Mouse (Mus musculus) cerebellum, postnatal 14 days (tissue): ENCODE data around the gene Foxl2.

Experiments used
- DNase-seq, 2 experiments: peaks; one replicate each; pipeline ENCODE4 v3.0.0; 2021; ENCODE audit warnings: mixed read lengths in 2 of 2

Gene Foxl2

DNA sequence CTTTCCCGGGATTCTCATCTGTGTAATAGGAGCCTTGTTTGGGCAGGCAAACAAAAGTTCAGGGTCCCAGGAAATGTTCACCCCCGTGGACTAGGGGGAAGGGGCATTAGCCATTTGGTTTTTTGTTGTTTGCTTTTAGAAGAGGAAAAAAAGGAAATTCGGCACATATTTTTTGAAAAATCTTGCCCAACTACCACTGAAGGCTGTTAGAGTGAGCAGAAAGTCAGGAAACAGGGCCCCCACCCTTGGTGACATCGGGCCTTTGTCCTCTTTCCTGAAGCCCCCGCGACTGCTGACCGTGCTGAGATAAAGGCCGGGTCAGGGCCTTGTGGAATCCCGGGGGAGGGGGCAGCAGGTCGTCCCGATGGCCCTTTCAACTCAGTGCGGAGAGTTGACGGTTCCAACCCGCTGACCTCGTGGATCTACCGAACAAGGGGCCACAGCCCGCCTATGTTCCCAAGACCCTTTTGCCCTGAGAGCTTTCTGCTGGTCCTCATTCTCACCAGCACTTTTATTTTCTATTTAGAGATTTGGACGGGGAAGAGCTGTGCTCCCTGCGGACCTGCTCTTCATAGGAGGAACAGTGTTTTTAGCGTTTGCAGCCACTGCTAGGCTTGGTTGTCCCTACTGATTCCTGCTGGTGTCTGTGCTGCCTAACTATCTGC, 7.5 kb downstream of the Foxl2 start:
- no peak for DNase-seq

DNA sequence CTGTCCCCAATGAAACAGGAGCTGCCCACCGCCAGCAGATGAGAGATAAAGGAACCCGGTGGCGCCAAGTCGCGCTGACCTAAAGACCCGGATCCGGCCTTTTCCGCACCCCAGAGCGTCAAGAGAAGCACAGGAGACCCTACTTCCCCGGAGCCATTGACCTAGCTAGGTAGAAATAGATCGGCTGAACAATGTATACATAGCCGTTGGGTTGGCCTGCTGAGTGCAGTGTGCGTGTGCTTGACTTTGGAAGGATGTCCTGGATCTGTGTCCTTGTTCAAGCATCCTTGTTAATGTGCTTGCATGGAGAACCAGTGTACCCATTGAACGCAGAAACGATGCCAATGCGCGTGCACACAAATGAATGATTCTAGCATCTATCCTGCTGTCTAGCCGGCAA, 8.6 kb downstream of the Foxl2 start:
- DNase-seq = no peak

DNA sequence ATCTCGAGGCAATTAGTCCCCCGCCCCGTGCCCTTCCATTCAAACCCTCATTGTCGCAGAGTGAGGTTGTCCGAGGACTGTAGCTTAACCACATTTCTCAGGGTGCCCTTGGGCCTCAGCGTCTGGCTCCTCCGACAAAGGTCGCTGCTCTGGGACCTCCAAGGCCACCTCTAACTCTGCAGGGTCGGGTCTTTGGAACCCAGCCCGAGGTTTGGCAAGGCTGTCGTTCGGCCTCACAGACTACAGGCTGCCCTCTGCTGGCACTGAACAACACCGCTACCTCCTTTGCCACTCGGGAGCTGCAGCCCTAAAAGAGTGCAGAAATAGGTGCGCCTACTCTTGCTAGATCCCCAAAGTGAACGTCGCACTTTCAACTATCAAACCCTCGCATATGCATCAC, 10.0 kb downstream of the Foxl2 start:
- DNase-seq = peak; percentile 72 to 82

DNA sequence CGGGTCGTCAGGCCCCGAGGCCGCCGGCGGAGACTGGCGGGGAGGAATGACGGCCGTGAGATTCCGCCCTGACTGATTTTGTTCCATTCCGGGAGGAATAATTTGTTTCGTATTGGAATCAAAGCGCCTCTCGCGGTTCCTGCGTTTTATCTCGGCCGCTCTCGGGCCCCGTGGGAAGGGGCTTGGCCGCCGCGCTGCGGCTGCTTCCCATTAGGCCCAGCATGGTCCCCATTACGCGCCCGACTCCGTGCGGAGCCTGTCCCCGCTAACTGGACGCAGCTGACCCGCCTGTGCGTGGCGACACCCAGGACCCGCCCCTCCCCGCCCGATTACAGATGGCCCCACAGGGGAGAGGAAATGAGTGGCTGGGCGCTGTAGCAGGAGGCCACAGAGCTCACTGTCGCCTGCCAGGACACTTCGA, 18.0 kb downstream of the Foxl2 start:
- DNase-seq = no peak

DNA sequence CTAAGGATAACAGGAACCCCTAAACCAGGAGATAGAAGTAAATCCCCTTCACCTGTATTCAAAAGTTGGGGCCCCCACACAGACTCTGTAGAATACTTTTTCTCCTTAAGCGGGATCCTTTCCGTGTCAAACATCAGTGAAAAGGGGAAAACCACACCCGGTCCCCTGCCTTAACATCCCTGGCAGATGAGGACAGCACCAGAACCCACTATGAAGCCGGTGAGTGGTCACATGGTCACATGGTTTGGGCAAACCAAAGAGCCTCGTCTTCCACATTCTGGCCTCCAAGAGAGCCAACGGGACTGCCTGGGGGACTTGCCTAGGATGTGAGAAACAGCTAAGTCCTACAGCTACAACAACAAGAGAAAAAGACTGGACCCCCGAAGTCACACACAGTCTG, 18.5 kb downstream of the Foxl2 start:
- DNase-seq = no peak

DNA sequence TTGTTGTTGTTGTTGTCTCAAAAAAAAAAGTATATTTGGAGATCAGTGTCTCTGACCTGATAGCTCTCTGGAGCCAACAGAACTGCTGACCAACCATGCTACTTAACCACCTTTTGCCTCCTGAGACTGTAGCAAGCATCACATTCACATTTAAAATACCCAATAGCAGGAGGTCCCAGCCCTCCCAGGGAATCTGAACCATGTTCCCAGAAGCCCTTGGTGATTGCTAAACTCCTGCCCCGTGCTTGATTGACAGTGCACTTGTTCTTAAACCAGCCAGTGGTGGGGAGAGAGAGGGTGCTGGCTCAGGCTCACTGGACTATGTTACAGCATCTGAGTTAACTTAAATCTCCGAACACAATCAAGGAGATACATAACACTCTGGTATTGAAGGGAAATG, 19.8 kb downstream of the Foxl2 start:
- no peak for DNase-seq

DNA sequence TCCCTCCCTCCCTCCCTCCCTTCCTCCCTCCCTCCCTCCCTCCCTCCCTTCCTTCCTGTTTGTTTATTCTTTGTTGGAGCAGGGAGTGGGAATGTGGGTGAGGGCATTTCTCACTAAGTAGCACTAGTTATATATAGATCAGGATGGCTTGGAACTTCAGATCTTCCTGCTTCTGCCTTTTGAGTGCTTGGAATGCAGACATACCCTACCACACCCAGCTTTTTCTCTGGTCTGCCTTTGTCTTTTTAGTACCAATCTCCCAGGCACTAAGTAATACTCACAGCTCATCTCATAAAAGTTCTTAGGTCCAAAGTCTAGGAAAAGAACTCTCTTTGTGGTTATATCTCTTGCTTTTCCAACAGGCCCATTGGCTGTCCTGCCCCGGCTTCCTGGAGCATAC, 21.0 kb downstream of the Foxl2 start:
- DNase-seq = no peak

DNA sequence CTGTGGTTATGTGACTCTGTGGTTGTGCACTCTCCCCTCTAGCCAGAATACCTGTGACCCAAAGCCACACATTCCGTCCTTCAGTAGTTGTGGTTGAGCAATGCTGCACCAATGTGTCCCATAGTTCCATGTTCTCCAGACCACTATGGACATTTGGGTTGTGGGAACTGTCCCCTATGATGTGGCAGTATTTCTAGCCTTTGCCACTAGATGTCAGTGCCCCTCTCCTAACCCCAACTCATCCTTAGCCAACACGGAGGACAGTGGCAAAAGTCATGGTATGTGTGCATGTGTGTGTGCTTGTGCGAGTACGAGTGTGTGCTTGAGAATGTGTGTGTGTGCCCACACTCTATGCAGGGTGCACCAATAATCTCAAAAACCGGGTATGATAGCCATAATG, 21.4 kb downstream of the Foxl2 start:
- DNase-seq = no peak

DNA sequence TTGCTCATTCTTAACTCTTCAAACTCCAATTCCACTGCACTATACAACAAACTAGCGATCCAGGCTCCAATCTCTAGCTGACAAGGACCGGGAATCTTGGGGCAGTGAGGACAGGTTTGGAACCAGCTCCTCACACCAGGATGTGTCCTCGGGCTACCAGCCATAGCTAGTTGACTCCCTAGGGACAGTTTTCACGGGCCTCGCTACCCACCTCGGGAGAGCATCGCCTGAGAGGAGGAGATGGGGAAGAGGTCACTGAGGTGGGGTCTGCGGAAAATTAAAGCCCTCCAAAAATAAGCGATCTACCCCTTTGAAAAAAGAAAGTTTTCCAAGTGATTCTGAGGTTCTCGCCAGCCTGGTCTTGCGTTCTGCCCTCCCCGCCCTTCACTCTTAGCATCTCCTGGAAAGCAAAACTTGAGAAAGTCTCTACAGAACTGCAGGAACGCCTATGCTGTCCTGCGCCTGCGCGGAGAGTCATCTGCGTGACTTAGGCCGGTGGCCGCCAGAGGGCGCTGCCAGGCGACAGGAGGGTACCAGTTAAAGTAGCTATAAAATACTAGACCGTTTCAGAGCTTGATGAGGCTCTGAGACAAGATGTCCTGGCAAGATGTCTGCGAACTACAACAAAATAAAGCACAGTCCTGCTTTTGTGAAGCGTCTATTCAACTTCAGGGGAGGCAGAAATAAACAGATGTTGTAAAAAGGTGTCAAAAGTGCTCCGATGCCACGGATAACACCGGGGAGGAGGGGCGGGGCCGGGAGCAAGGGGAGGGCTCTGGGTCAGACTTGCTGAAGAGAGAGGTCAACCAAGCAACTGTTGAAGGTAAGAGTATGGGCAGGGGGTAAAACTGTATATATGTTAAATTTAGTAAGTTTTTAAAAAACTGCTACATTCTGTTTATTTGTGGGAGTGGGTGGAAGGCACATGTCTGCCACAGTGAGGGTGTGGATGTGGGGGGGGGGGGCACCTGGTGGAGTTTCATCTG, 24.6 kb downstream of the Foxl2 start:
- peak; percentile 95 to 96 for DNase-seq

DNA sequence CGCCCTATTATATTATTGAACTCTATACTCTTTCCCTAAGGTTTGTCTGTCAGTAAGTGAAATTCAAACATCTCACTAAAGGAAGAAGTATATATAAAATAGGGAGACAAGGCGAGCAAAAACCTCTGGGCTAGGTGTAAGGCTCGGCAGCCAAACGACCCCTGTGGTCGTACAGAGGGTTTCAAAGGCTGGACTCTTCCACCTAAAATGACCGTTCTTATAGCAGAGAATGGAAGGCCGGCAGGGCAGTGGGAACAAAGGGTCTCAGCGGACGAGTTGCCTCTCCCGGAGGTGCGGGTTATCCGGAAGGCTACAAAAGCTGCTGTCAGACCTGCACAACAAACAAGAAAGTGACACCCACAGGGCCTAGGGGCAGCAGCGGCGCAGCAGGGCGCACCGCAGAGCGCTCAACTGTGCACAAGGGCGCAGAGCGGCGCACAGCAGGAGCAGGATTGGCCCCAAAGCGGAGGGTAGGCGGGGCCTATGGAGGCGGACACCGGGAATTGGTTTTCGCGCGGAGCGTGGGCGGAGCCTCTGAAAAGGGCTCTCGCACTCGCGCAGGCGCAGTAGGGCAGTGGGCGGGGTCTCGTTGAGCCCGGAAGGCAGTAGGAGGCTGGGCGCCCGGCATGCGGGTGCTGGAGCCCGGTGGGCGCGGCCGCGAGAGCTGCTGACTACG, 30.9 kb downstream of the Foxl2 start, which contains the start of gene Faim:
TSS of gene Faim (plus strand) at position 574 of the 676 bp plus-strand sequence.
- DNase-seq = peak; percentile 100

DNA sequence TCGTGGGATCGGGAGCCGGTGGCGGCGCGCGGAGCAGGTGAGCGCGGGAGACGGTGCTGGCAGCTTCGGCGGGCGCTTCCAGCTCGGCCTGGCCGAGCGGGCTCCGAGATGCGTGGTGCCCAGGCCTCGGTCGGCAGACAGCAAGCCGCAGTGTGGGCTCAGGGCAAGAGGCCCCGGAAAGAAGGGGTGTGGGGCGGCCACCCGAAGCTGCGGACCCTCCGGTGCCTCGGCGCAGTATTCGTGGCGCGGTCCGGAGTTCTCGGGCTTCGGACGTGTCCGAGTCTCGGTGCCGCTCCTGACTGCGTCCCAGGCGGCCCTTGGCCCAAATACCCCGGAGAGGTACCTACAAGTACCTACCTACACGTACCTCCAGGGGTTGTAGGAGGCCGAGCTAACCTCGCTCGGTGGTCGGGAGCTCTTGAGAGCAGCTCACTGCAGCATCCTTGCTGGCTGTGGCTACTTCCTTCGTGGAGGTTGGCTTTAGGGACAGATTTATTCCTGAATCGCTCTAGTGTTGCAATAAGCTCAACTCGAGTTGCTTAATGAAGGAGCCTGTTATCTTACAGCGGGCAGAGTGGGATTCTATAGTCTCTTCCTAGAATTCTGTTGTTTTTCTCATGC, 31.5 kb downstream of the Foxl2 start:
- no peak for DNase-seq

DNA sequence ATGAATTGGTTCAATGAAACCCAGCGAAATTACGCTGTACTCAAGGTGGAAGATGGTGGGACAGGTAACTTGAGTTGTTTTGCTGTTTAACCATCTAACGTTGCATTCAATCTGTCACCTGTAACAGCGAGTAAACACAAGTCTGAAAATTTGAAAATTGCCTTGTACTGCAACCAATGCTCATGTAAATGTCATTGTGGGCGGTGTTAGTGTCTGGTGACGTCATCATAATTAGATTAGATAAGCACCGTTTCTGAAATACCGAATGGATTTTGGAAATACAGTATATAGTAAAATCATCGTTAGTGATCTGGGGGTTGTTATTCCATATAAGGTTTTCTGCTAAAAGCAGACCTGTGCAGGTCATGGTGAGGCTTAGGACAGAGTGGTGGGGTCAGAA, 32.0 kb downstream of the Foxl2 start:
- DNase-seq = no peak

DNA sequence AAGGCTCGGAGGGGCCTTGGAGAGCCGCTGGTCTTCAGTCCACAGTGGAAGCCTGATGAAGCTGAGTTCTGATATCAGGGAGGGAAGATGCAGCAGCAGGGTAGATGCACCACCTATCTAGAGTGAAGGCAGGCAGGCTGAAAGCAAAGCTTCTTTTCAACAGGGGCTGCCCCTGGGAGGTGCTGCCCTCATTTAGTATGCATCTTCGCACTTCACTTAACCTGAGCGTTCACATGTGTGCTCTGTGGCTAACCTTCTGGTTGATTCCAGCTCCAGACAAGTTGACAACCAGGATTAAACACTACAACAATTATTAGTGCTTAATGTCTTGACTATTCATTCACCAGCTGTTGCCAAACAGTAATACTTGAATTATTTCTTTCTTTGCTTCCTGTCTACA, 39.0 kb downstream of the Foxl2 start:
- no peak for DNase-seq

DNA sequence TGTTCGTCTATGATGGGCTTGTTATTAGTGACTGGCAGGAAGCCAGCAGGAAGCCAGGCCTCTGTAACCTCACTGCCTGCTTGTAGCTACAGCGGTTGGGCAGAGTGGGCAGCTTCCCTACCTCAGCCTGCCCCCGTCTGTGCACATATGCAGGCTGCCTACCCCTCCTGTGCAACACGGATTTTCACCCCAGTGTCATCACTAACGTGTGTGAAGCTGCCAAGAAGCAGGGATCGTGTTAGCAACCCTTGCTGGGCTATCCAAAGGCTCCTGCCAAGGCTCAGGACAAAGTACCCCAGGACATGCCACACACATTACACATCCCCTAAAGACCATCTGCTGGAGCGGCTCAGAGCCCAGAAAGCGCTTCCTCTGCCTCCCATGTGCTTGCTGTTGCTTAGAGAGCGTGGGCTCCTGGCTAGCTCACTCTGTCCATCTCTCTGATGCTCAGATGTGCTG, 44.8 kb downstream of the Foxl2 start:
- peak; percentile 77 to 86 for DNase-seq

DNA sequence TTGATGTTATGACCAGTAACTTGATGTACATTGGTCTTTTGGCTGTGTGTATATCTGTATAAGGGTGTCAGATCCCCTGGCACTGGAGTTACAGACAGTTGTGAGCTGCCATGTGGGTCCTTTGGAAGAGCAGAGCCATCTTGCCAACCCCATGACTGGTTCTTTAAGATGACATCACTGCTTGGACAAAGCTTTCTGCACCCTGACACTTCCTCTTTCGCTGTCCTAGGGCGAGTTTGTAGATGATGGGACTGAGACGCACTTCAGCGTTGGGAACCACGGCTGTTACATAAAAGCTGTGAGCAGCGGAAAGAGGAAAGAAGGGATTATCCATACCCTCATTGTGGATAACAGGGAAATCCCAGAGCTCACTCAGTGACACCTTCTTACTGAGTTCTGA, 46.2 kb downstream of the Foxl2 start:
- no peak for DNase-seq
